Mouse (Mus musculus) embryonic facial prominence, embryonic 13.5 days (tissue): ENCODE data around the gene Tspear. TPM values are rescaled to one million over a fixed set of nuclear protein-coding genes. Genes with fewer than 3 reads are reported as not detected.

Source experiments
- ATAC-seq: fragments of 200-750 bp; cut with Nextera tagmentation; 2 replicates; pipeline ENCODE4 v1.8.0; 2017; ENCODE audit warnings: low read depth; ENCODE audit not compliant: insufficient number of reproducible peaks, insufficient read depth, low FRiP score, low TSS enrichment
- H3K27ac ChIP-seq: fragments of 300-500 bp; sonication (generic); 2 replicates; pipeline ENCODE4 v1.5.1; 2015; ENCODE audit warnings: moderate library complexity, mild to moderate bottlenecking, inconsistent platforms
- H3K27me3 ChIP-seq: fragments of 300-500 bp; sonication (generic); 2 replicates; pipeline ENCODE4 v1.6.1; 2015; ENCODE audit warnings: mild to moderate bottlenecking, inconsistent platforms
- H3K36me3 ChIP-seq: fragments of 300-500 bp; sonication (generic); 2 replicates; pipeline ENCODE4 v1.6.1; 2015; ENCODE audit warnings: mild to moderate bottlenecking, inconsistent platforms
- H3K4me1 ChIP-seq: fragments of 300-500 bp; sonication (generic); 2 replicates; pipeline ENCODE4 v1.6.1; 2015; ENCODE audit warnings: inconsistent platforms
- H3K4me2 ChIP-seq: fragments of 300-500 bp; sonication (generic); 2 replicates; pipeline ENCODE4 v1.6.1; 2015; ENCODE audit warnings: moderate library complexity, mild to moderate bottlenecking, inconsistent platforms
- H3K4me3 ChIP-seq: fragments of 300-500 bp; sonication (generic); 2 replicates; pipeline ENCODE4 v1.5.1; 2015; ENCODE audit warnings: mild to moderate bottlenecking, inconsistent platforms
- H3K9ac ChIP-seq: fragments of 300-500 bp; sonication (generic); 2 replicates; pipeline ENCODE4 v1.6.1; 2015; ENCODE audit warnings: mild to moderate bottlenecking, inconsistent platforms
- H3K9me3 ChIP-seq: fragments of 300-500 bp; sonication (generic); 2 replicates; pipeline ENCODE4 v1.6.1; 2016; ENCODE audit warnings: inconsistent platforms
- WGBS: fragments of 180-500 bp; shearing (Covaris S2); methylation state at CpG from one replicate; pipeline ENCODE4 v1.1.7; 2015; ENCODE audit warnings: mixed read lengths; 5-methylcytosine and 5-hydroxymethylcytosine counted together
- polyA plus RNA-seq: library from polyadenylated mRNA; unstranded; fragments of >200 nt; fragmentation: Nextera tagmentation; extraction: Ambion mirVana; gene quantifications from 2 replicates; pipeline ENCODE4 v1.2.1, GENCODE M21; 2015

Tspear gene
- 1.3 and 2.2 TPM in 2 replicates for polyA plus RNA-seq

DNA sequence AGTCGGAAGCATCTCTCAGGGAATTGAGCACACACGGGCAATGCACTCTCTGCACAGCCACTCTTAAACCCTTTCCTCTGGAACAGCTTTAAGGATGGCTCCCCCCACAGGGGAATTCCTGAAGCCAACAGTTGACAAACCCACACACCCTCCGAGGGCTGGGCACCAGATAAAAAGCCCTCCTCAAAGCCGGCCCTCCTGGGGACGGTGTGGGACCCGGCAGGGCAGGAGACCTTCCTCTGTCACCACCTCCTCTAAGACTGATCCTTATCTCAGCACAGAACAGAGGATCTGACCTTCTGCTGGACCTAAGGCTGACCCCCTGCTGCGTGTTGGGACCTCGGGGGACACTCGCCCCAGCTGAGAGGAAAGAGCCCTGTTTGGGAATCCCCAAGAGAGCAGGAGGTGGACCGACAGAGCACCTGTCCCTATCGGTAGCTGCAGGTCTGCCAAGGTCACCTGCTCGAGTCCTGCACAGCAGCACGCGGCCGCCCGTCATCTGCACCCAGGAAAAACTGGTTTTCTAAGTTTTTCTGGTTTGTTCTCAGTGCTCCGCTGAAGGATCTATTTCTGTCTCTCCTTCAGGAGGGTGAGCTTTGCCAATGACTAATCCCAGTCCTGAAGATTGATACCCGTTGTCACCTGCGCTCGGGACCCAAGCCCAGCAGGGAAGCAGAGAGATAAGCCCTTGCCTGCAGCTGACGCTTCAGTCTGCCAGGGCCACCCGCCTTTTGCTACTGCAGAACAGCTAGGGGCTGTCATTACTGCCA, at the start of gene Tspear:
TSS of gene Tspear (plus strand) at position 675 of the 770 bp plus-strand sequence.
- 0 out of 2 replicates have a peak within 1 kb of the TSS, but pooled peaks have one; percentile 7 for H3K27ac ChIP-seq
- ATAC-seq: no peak; the same call in 1 of the 2 replicates
- H3K9me3 ChIP-seq: no peaks in the 10 kb centered on the region
- peaks cover 18% of the 10 kb centered on the region for H3K4me1 ChIP-seq
- H3K4me2 ChIP-seq: peak within 1 kb of the TSS; percentile 35
- H3K4me3 ChIP-seq: no peak within 1 kb of the TSS
- WGBS: 4% methylated on average over 22 of the region's 22 CpGs
- H3K36me3 ChIP-seq: no peaks in the 10 kb centered on the region
- H3K9ac ChIP-seq: no peak within 1 kb of the TSS
- H3K27me3 ChIP-seq: peaks cover 67% of the 10 kb centered on the region

DNA sequence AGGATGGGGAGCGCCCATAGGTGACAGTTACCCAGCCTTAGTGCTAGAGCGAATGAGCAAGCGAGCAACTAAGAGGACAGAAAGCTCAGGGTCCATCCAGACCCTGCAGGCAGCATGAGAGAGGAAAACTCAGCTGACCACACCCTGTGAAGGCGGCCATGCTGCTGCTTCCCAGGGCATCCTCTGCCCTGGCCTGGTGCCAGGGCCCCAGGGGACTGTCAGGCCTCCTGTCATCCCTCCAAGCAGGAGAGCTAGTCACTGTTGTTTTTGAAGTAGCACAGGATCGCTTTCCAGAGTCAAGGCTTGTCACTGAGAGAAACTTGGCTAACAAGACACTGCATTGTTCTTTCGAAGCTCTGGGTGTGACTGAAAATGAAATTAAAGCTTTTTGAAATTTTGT, 47.4 kb upstream of the Tspear start:
- no peaks in the 10 kb centered on the region for H3K27me3 ChIP-seq
- no peak overlapping the region for H3K9ac ChIP-seq
- no peak for ATAC-seq
- peaks cover 5% of the 10 kb centered on the region for H3K4me1 ChIP-seq
- H3K27ac ChIP-seq: no peak overlapping the region
- WGBS: 72% methylated on average over 6 of the region's 6 CpGs
- H3K36me3 ChIP-seq: peaks cover 80% of the 10 kb centered on the region
- no peaks in the 10 kb centered on the region for H3K9me3 ChIP-seq
- H3K4me2 ChIP-seq: no peak overlapping the region
- no peak overlapping the region for H3K4me3 ChIP-seq

DNA sequence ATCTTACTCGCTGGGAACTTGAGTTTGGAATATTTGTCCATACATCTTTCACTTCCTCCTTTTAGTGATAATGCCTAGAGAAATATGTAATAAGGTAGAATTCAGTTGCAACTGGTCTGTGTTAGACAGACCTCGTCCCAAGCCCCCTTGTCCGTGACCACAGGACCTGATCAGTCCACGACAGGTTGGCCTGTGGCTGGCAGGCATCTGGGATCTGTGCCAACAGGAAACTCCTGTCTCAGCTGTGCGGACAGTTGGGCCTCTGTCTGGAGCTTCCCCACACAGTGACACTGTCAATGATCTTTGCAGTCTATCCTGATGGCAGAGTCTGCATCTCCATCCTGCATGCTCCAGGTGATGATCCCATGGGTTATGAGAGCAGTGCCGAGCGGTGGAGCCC, 43.2 kb upstream of the Tspear start:
- no peaks in the 10 kb centered on the region for H3K27me3 ChIP-seq
- H3K9ac ChIP-seq: no peak overlapping the region
- no peaks in the 10 kb centered on the region for H3K9me3 ChIP-seq
- H3K4me1 ChIP-seq: peaks cover 5% of the 10 kb centered on the region
- no peak for ATAC-seq
- H3K4me3 ChIP-seq: no peak overlapping the region
- H3K4me2 ChIP-seq: no peak overlapping the region
- H3K27ac ChIP-seq: no peak overlapping the region
- H3K36me3 ChIP-seq: peaks cover 78% of the 10 kb centered on the region
- WGBS: 86% methylated on average over 7 of the region's 7 CpGs

DNA sequence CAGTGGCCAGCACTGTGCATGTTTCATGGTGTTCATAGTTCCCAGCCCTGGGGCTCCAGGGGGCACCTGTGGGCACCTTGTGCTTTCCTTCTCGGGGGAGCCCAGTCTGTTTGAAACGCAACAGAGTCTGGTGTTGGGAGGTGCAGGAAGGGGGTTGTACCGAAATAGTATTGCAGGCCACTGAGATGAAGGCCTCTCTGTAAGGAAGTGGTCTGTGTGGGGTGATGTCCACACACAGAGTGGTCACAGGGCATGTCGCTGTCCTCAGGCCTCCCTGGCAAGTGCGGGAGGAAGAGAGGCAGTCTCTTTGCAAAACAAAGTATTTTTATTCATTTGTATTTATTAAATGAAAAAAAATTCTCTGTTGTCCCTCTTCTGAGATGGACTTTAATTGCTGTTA, 40.8 kb upstream of the Tspear start:
- H3K4me2 ChIP-seq: no peak overlapping the region
- WGBS: 91% methylated on average over 5 of the region's 5 CpGs
- no peak for ATAC-seq
- no peaks in the 10 kb centered on the region for H3K27me3 ChIP-seq
- H3K36me3 ChIP-seq: peaks cover 64% of the 10 kb centered on the region
- H3K4me3 ChIP-seq: no peak overlapping the region
- H3K4me1 ChIP-seq: peaks cover 11% of the 10 kb centered on the region; the same call in 1 of the 2 replicates
- H3K9ac ChIP-seq: no peak overlapping the region
- H3K27ac ChIP-seq: no peak overlapping the region
- H3K9me3 ChIP-seq: no peaks in the 10 kb centered on the region

DNA sequence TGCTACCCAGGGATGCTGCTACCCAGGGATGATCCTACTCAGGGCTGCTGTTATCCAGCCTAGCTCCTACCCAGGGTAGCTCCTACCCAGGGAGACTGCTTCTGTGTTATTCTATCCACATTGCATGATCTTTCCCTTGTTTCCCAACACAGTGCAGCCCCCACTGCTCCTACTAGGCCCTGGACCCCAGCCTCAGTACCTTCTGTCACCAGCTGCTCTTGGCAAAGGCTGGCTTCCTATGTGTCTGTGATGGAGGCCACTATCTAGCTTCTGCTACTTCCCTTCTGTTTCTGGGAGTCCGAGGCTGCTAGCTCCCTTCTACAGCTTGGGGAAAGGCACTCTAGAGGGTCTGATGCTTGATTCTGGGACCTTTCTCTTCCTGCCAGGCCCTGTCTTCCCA, 38.9 kb upstream of the Tspear start:
- ATAC-seq: no peak
- Histone ChIP-seq H3K27ac (no peak overlapping the region), H3K9ac (no peak overlapping the region), H3K4me3 (no peak overlapping the region), H3K4me1 (peaks cover 11% of the 10 kb centered on the region; the same call in 1 of the 2 replicates), H3K27me3 (no peaks in the 10 kb centered on the region), H3K4me2 (no peak overlapping the region), H3K9me3 (no peaks in the 10 kb centered on the region), H3K36me3 (peaks cover 47% of the 10 kb centered on the region)
- WGBS: 79% methylated on average over 1 of the region's 1 CpGs

DNA sequence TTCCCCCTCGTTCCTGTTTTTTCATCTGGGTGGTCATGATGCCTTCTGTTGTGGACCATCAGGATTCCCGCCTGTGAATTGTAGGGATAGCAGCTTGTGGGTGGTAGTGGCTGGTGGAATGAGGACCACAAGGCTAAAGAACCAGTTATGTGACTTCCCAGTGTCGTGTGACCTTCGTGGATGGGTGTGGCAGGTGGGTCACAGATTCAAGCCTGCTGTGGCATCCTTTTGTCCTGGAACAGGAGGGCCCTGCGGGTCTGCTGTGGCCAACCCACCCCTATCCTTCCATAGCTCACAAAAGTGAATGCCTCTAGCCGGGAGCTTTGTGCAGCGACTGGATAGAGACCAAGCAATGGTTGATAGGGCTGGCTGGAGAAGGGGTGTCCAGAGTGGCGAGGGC, 38.5 kb upstream of the Tspear start:
- ATAC-seq: no peak
- H3K27me3 ChIP-seq: no peaks in the 10 kb centered on the region
- no peak overlapping the region for H3K9ac ChIP-seq
- H3K9me3 ChIP-seq: no peaks in the 10 kb centered on the region
- no peak overlapping the region for H3K4me3 ChIP-seq
- 85% methylated on average over 8 of the region's 8 CpGs for WGBS
- H3K27ac ChIP-seq: no peak overlapping the region
- peaks cover 44% of the 10 kb centered on the region for H3K36me3 ChIP-seq
- H3K4me1 ChIP-seq: peaks cover 11% of the 10 kb centered on the region; the same call in 1 of the 2 replicates
- H3K4me2 ChIP-seq: no peak overlapping the region

DNA sequence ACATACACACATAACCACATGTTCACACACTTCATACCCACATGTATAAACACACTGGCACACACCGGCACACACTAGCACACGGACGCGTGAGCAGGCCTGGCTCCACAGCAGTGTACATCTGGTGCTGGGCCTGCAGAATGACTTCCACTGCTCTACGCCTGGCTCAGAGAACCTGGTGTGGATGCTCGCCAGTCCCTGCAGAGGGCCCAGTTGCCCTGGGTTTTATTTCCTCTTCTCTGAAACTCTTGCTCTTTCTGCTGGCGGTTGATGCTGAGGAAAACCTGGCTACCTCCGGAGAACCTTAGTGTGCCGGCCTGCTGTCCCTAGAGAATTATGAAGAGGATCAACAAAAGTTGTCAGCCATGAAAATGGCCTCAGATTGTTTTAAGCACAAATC, 34.3 kb upstream of the Tspear start:
- 82% methylated on average over 9 of the region's 9 CpGs for WGBS
- H3K4me2 ChIP-seq: no peak overlapping the region
- H3K36me3 ChIP-seq: 0 out of 2 replicates have a peak, but pooled peaks cover 3% of the 10 kb centered on the region
- no peaks in the 10 kb centered on the region for H3K27me3 ChIP-seq
- no peak overlapping the region for H3K9ac ChIP-seq
- peaks cover 11% of the 10 kb centered on the region; the same call in 1 of the 2 replicates for H3K4me1 ChIP-seq
- H3K4me3 ChIP-seq: no peak overlapping the region
- H3K27ac ChIP-seq: no peak overlapping the region
- no peaks in the 10 kb centered on the region for H3K9me3 ChIP-seq
- no peak for ATAC-seq

DNA sequence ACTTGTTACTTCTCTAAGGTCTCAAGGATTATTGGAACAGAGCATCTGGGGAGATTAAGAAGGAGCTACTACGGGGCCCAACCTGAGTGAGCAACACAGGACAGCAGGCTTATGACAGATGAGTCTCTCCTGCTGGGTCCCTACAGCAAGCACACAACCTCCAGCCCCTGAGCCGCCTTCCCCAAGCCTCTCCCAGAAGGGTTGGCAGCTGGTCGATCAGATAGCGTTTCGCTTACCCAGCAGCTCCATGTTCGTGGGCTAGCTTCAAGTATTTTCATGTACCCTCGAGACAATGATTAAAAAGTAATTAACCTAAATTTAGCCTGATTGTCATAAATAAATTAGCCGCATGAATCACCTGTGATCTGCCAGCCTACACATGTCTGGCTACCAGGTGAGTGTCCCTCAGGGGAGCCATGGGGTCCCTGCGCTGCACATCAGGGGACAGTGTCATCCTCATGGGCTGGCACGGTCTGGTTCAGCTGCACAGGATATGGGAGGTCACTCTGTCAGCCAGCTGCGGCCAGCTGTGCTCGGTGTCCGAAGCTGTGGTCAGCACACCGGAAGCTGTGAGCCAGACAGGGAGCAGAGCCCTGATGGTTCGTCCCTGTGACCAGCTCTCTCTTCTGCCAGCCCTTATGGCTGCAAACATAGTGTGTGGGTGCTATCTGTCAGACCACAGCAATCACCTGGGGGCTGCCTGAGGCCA, 27.9 kb upstream of the Tspear start:
- Histone ChIP-seq H3K9me3 (peaks cover 4% of the 10 kb centered on the region; the same call in 1 of the 2 replicates), H3K9ac (no peak overlapping the region), H3K36me3 (no peaks in the 10 kb centered on the region), H3K4me2 (no peak overlapping the region), H3K4me3 (no peak overlapping the region), H3K27me3 (no peaks in the 10 kb centered on the region), H3K27ac (no peak overlapping the region), H3K4me1 (peaks cover 4% of the 10 kb centered on the region; the same call in 1 of the 2 replicates)
- WGBS: 69% methylated on average over 15 of the region's 15 CpGs
- ATAC-seq: no peak

DNA sequence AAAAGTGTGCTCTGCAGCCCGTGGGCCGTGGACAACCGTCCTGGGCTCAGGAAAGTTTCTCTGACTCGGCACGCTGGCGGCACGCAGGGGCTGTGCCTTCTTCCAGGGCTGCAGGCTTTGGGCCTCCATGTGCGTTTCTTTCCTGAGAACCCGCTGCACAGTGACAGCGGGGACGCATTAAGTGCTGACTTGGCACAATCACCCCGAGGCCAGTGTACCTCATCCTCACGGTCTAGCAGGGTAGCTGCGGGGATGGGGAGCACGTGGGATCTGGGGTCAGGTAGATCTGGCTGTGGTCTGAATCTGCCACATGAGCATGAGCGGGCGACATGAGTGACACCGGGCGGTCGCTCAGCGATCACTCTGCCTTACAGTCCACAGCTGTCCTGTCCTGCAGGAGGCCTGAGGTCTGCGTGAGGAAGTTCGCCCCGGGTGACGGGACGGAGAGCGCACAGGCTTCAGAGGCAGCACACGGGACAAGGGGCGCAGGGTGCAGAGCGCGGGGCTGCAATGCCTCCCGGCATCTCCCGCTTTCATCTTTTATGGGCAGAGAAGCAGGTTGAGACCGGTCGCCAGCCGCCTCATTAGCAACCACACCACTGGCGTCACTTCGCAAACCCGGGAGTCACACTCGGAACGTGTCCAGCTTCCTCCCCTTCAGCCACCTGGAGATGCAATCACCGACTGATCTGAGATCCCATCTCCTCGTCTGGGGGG, 22.3 kb upstream of the Tspear start:
- no peak overlapping the region for H3K4me3 ChIP-seq
- H3K27ac ChIP-seq: no peak overlapping the region
- 0 out of 2 replicates have a peak overlapping the region, but pooled peaks have one; percentile 32 for H3K9ac ChIP-seq
- ATAC-seq: no peak
- peaks cover 4% of the 10 kb centered on the region; the same call in 1 of the 2 replicates for H3K9me3 ChIP-seq
- peaks cover 3% of the 10 kb centered on the region; the same call in 1 of the 2 replicates for H3K4me1 ChIP-seq
- 0 out of 2 replicates have a peak, but pooled peaks cover 3% of the 10 kb centered on the region for H3K27me3 ChIP-seq
- H3K4me2 ChIP-seq: no peak overlapping the region
- H3K36me3 ChIP-seq: no peaks in the 10 kb centered on the region
- WGBS: 55% methylated on average over 43 of the region's 43 CpGs

DNA sequence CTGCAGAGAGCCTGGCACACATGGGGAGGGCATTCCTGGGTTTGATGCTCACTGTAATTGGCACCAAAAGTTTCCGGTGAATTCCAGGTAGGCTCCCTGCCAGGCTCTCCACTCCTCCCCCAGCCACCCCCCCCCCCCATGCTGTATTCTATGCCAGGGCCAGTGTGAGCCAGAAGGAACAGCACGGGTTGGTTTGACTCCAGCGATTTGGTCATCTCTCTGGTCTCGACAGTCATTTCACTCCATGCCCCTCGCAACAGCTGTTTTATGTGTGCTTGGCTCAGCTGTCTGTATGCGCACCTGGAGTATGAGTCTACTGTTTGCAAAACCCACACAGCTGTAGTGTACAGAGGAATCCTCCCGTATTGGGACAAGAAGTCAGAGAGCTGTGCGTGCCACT, 20.0 kb upstream of the Tspear start:
- no peak overlapping the region for H3K4me2 ChIP-seq
- H3K9me3 ChIP-seq: no peaks in the 10 kb centered on the region
- no peak for ATAC-seq
- no peaks in the 10 kb centered on the region for H3K36me3 ChIP-seq
- H3K4me1 ChIP-seq: peaks cover 3% of the 10 kb centered on the region; the same call in 1 of the 2 replicates
- no peak overlapping the region for H3K4me3 ChIP-seq
- H3K27ac ChIP-seq: no peak overlapping the region
- 0 out of 2 replicates have a peak, but pooled peaks cover 3% of the 10 kb centered on the region for H3K27me3 ChIP-seq
- no peak overlapping the region for H3K9ac ChIP-seq
- WGBS: 80% methylated on average over 8 of the region's 8 CpGs

DNA sequence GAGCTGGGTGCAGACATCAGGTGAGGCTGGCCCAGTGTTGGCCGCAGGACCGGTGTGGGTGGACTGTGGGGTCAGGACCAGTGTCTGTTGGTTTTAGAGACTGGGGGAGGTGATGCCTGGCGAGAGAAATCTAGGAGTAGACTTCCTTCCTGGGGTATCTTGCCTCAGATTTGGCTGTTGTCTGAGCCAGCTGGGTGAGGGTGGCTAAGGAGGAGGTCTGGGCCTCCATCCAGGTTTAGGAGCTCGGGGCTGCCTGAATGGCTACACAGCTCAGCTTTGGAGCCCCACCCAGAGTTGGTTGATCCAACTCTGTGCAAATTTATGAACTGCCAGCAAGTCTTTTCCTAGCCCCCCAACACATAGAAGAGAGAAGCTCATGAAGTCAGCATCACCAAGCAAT, 19.0 kb upstream of the Tspear start:
- ATAC-seq: no peak
- Histone ChIP-seq H3K4me3 (no peak overlapping the region), H3K27me3 (0 out of 2 replicates have a peak, but pooled peaks cover 3% of the 10 kb centered on the region), H3K36me3 (no peaks in the 10 kb centered on the region), H3K4me2 (no peak overlapping the region), H3K9ac (no peak overlapping the region), H3K27ac (no peak overlapping the region), H3K4me1 (peaks cover 3% of the 10 kb centered on the region; the same call in 1 of the 2 replicates), H3K9me3 (no peaks in the 10 kb centered on the region)
- 73% methylated on average over 4 of the region's 4 CpGs for WGBS
